Mouse (Mus musculus): ENCODE measurements around the gene Abca13.

Gene Abca13

DNA sequence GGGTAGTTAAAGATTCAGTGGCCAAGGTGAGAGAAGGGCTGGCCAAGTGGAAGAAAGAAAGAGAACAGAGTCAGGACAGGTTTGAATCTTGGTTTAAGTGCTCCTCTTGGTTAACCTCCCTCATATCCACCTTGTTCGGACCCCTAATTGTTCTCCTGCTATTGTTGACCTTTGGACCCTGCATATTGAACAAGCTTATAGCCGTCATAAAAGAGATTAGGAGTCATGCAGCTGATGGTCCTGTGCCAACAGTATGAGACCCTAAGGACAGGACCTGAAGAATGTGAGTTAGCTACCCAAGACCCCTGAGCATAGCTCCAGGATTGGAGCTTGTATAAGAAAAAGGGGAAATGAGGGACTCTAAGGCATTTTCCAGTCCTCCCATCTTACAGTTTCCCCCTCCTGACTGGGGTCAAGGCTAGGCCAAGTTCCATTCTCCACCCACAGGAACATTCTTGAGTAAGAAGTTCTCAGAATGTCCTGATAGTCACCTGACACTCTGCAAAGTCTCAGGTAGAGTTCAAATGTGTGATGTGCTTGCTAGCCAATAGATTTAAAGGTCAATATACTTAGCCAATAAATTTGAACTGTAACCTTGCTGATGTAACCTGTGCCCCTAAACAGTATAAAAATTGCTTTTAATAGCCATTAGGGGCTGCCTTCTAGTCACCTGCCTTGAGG, 536.2 kb downstream of the Abca13 start:
- no peak for DNase-seq

DNA sequence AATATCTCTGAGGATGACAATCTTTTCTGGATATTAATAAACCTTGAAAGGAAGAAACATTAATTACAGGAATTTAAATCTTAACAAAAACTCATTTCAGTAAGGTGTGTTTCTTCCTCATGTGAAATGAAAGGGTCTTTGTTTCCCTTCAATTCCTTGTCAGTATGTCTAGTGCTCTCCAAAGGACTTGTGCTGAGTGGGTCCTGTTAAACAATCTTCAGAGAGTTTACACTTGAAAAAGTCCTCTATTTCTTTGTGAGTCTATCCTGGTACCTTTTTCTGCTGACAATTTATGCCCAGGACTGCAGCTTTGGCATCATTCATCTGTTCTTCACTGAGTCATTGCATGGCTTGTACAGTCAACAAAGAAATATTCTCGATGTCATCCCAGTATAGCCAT, 539.6 kb downstream of the Abca13 start:
- DNase-seq, result no peak

Measured in right cerebral cortex, adult 18-20 months (tissue).